Mouse (Mus musculus): ENCODE measurements around the gene Pcbp3.

GRCm38 (mm10) chr10:76978042-76978441, 16.4 kb upstream of the Pcbp3 start:
- TF ChIP-seq GATA1 (IDR thresholded peaks at IDR 0.05; ENCODE audit: low read length) (no peak), TAL1 (IDR thresholded peaks at IDR 0.05; ENCODE audit: low read length) (no peak)

Measured in erythroblast, embryonic 14.5 days (primary cell).